Mouse (Mus musculus) cortical plate, adult 2 months (tissue): ENCODE measurements at regions not wholly inside any gene's neighbourhood (a gene's known extent, or its start where the extent isn't known, plus 50 kb on each side); places are given as distances from the start of the nearest gene placed in this dataset.

Experiments
- CTCF ChIP-seq: fragments of 200-500 bp; IDR thresholded peaks from 2 replicates; pipeline ENCODE4 v1.5.1; 2011; ENCODE audit warnings: mild to moderate bottlenecking, control low read depth, low read length; ENCODE audit not compliant: insufficient read depth; ENCODE audit errors: extremely low read depth
- POLR2A ChIP-seq: fragments of 200-500 bp; IDR thresholded peaks from 2 replicates; pipeline ENCODE4 v1.6.1; 2011; ENCODE audit warnings: mild to moderate bottlenecking, low read length, control low read depth; ENCODE audit not compliant: insufficient read depth; ENCODE audit errors: extremely low read depth

DNA sequence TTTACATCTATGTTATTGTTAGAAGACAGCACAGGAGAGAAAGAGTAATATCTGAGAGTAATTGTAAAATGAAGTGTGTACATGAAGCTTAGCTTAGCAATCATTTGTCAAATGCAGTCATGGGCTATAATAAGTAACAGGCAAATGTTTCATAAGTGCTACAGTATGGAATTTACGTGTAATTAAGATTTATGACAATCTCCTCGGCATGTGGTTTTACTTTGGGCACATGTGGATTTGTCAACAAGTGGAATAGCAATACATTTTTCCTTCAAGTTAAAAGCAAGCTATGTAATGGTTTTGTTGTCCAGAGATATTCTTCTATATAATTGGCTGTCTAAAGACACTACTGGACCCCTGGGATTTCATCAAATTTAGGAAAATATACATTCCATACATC lies 577.9 kb upstream of the N6amt1 start:
- TF ChIP-seq CTCF (no peak), POLR2A (no peak)
